Mouse (Mus musculus): ENCODE measurements at regions not wholly inside any gene's neighbourhood (a gene's known extent, or its start where the extent isn't known, plus 50 kb on each side); places are given as distances from the start of the nearest gene placed in this dataset.

- TF ChIP-seq CTCF (conservative IDR thresholded peaks at IDR 0.05 in 1 of 2, IDR thresholded peaks at IDR 0.05 in 1 of 2; ENCODE audit: low read depth in 2 of 2, low read length in 2 of 2) = no peak
- no peak for TF ChIP-seq ELF1 (IDR thresholded peaks at IDR 0.05; ENCODE audit: low read depth, low read length)
- no peak for TF ChIP-seq POLR2A (IDR thresholded peaks at IDR 0.05; ENCODE audit: low read depth, low read length)
- no peak for TF ChIP-seq CHD2 (IDR thresholded peaks at IDR 0.05; ENCODE audit: low read length)
- TF ChIP-seq MAX (IDR thresholded peaks at IDR 0.05; ENCODE audit: low read length) = no peak
- TF ChIP-seq UBTF (IDR thresholded peaks at IDR 0.05; ENCODE audit: low read depth, low read length) = no peak
- TF ChIP-seq EP300 (IDR thresholded peaks at IDR 0.05; ENCODE audit: low read length) = no peak
- TF ChIP-seq MAZ (IDR thresholded peaks at IDR 0.05; ENCODE audit: low read depth, low read length) = no peak
These were observed 137.1 kb upstream of the St6galnac5 start for GRCm38 (mm10) chr3:153119142-153119541.

All from CH12.LX (cell line).